Mouse (Mus musculus) adrenal gland, postnatal 10 days (tissue): Measurements from ENCODE around the gene 1700018B08Rik. TPM values are rescaled to one million over a fixed set of nuclear protein-coding genes. Genes with fewer than 3 reads are reported as not detected.

ENCODE experiments used
- DNase-seq: peaks from one replicate; pipeline ENCODE4 v3.0.0; 2021; ENCODE audit warnings: mixed read lengths
- total RNA-seq, 2 experiments: library from RNA; stranded (reverse); gene quantifications; 2 replicates each; pipeline ENCODE4 v1.2.3; 2021

Gene 1700018B08Rik
- total RNA-seq, 2 experiments from 2014 or later, result not detected

DNA sequence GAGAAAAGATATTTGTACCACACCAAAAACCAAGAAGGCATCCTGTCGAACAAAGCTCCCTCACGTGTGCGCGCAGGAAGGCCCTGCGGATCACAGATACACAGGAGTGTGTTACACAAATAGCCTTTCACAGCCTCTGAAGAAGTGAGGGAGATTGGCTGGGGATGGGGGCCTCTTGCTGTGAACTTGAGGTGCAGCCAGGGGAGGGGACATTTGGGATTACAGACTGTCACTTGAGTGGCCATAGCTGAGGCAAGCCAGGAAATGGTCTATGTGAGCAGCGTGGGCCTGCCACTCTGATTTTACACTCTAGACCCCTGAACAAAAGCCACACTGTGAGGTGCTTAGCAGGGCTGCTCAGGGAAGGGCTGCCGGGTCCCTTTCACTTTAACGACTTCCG lies 32.4 kb downstream of the 1700018B08Rik start:
- DNase-seq, result no peak

DNA sequence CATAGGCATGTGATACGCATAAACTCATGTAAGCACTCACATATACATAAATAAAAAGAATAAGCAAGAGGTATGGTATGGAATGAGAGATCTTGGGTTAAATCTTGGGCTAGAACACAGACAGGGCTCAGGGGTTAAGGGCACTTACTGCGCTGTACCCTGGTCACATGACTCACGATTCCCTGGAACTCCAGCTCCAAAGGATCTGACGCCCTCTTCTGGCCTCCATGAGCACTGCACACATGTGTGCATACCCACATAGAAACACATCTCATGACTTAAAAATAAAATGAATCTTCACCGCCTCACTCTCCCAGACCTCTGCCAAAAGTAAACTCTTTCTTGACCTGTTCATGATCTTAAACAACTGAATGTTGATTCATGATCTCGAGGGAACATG lies 46.5 kb downstream of the 1700018B08Rik start:
- DNase-seq, result no peak

DNA sequence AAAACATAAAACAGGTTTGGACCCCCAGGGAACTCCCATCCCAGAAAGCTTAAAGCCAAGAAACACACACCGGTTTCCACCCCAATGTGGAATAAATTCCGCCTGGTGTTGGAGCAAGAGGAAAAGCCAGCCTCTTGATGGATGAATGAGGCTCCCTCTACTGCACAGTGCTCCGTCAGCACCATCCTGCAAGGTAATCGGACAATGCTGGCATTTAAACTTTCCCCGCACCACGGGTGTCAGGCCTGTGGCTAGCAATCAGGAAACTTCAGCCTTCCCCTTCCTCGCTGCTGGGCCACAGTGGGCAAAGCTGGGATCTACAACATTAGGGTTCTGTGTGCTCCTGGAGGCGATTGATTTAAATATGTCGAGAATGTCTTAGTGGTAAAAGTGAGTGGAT lies 52.5 kb downstream of the 1700018B08Rik start:
- DNase-seq, result no peak

DNA sequence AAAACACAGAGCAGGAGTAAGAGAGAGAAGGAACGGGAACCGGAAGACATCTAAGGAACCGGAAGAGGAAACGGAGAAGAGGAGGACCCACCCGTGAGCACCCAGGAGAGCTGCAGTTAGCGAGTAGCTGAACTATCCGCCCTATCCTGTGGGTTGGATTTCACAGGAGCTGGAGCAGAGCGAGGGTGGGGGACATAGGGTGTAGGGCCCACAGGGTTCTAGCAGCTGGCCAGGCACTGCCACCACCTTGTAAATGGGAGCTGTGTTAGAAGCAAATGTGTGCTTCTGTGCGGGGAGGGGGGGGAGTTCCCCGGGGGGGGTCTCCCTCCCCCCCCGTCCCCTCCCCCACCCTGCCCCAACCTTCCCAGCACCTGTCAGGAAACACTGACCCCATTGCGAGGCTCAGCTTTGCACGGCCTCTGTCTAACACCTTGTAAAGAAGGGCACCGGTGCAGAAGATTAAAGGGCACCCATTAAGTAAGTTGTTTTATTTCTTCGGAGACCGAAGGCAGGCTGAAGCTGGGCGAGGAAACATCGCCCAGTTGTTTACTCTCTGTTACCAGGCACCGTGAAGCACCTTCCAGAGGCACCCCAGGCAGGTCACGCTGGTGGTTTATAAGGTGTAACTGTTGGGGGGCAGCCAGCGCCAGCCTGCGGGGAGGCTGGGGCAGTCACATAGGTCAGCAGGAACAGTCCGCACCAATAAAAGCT lies 59.9 kb downstream of the 1700018B08Rik start:
- DNase-seq, result no peak

Other genes with a start within 250 kb of the 1700018B08Rik start
- gene Fbxo31, start 34.5 kb upstream of the 1700018B08Rik start, total RNA-seq, result 10 to 100 TPM; 33.6 to 43.8 TPM
- 100 to 1,000 TPM; 132 to 152 TPM for gene Map1lc3b, start 46.0 kb upstream of the 1700018B08Rik start, total RNA-seq
- gene Zcchc14, start 108.6 kb upstream of the 1700018B08Rik start, total RNA-seq, result 10 to 100 TPM; 38.0 to 47.6 TPM
- gene Jph3, start 185.3 kb upstream of the 1700018B08Rik start, total RNA-seq, result 1 to 10 TPM; 2.7 to 4.6 TPM